Mouse (Mus musculus) bone marrow, adult 2 months (tissue): ENCODE data around the gene Rpl13.

ENCODE experiments used
- CTCF ChIP-seq: fragments of 200-500 bp; IDR thresholded peaks from 2 replicates; pipeline ENCODE4 v1.5.1; 2011; ENCODE audit warnings: low read length, control low read depth; ENCODE audit not compliant: control insufficient read depth, insufficient read depth
- POLR2A ChIP-seq: fragments of 200-500 bp; IDR thresholded peaks from 2 replicates; pipeline ENCODE4 v1.6.1; 2011; ENCODE audit warnings: low read depth, mild to moderate bottlenecking, control low read depth, low read length, borderline replicate concordance; ENCODE audit not compliant: control insufficient read depth

GRCm38 (mm10) chr8:123113908-123114469 lies 11.8 kb downstream of the Rpl13 start:
- TF ChIP-seq CTCF, result no peak
- TF ChIP-seq POLR2A, result no peak
